Mouse (Mus musculus): Measurements from ENCODE around the gene Uhrf1bp1.

- TF ChIP-seq USF1 (IDR thresholded peaks at IDR 0.05; ENCODE audit: low read depth, low read length) (no peak), ZKSCAN1 (IDR thresholded peaks at IDR 0.05; ENCODE audit: low read depth, low read length) (no peak), SMC3 (IDR thresholded peaks at IDR 0.05; ENCODE audit: low read depth, low read length) (no peak), TAL1 (IDR thresholded peaks at IDR 0.05; ENCODE audit: low read length) (no peak), POLR2AphosphoS2 (IDR thresholded peaks at IDR 0.05; ENCODE audit: low read length) (peak; percentile 67; the same call in 1 of the 2 replicates), GATA1 (IDR thresholded peaks at IDR 0.05; ENCODE audit: low read depth, low read length) (no peak), JUND (IDR thresholded peaks at IDR 0.05; ENCODE audit: low read depth, low read length) (0 out of 2 replicates have a peak, but pooled peaks have one; percentile 58), EP300 (IDR thresholded peaks at IDR 0.05; ENCODE audit: low read depth in 1 of 2, low read length in 2 of 2) (no peak), CTCF (IDR thresholded peaks at IDR 0.05 in 2 of 3, conservative IDR thresholded peaks at IDR 0.05 in 1 of 3; ENCODE audit: control insufficient read depth in 1 of 3, insufficient read depth in 1 of 3, low read depth in 2 of 3, low read length in 3 of 3, poor library complexity in 1 of 3, severe bottlenecking in 1 of 3) (no peak; a peak in 1 of 6 replicates)
Observed at GRCm38 (mm10) chr17:27907512-27908205, 51.4 kb downstream of the Uhrf1bp1 start.

All from MEL (cell line).